Mouse (Mus musculus) WW6 (cell line): ENCODE measurements around the gene Gm17581.
"Not testable (repeated sequence)": the region's sequence is repeated elsewhere in the genome, so short reads cannot be mapped to it uniquely, and the experiment has no call there.

Source experiments
- DNase-seq: peaks from one replicate; pipeline ENCODE4 v3.0.0-alpha.2; 2013; ENCODE audit warnings: low read depth, low spot score

Gm17581 gene

GRCm38 (mm10) chr2:155737803-155738202 is 2.1 kb upstream of the Gm17581 start:
- no peak for DNase-seq

- DNase-seq, result no peak
Measured at GRCm38 (mm10) chr2:155736936-155737335, 1.3 kb upstream of the Gm17581 start.

- no peak for DNase-seq
Measured at GRCm38 (mm10) chr2:155735080-155735479, 586 bp downstream of the Gm17581 start.

GRCm38 (mm10) chr2:155729158-155729645 is 6.5 kb downstream of the Gm17581 start, which contains the start of gene Edem2:
Gene Edem2, minus strand, starts transcription at chr2:155729475.
- DNase-seq, result peak; percentile 69

- no peak for DNase-seq
Measured at GRCm38 (mm10) chr2:155728742-155729141, 6.9 kb downstream of the Gm17581 start.

DNA sequence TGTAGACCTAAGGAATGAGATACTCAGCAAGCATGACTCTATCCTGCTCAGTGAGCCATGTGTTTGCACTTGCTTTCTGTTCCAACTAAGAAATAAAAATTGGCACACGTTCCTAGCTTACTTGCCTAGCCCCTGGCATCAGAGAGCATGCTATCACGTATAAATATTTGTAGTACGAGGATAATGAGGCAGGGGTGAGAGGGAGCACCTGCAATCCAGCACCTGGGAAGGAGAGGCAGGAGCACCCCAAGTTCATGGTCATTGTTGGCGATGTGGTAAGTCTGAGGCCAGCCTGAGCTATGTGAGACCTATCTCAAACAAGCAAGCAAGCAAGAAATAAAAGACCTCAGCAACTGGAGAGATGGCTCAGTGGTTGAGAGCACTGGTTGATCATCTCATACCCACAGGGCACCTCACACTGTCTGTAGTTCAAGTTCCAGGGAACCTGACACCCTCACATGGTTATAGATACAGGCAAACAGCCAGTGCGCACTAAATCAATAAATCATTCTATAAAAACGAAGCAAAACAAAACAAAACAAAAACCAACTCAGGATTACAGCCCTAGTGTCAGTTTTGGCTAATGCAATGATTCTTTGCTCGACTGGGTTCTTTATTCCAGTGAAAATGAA is 7.8 kb downstream of the Gm17581 start:
- DNase-seq, result no peak

DNA sequence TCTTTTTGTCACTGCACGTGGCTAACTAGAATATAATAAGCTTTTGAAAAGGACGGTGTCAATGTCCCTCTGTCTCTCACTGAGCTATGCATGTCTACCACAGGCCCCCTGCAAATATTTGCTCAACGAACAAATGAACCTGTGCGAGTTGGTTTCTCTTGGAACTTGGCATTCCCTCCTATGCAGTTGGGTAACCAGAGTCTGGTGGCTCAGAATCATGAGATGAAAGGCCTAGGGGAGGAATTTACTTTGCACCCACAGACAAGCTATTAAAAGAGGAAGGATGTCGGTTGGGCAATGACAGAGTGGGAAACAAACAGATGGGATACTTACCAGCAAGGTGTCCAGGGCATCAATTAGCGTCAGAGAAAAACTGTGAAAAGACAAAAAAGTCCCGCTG is 9.4 kb downstream of the Gm17581 start:
- DNase-seq, result no peak

DNA sequence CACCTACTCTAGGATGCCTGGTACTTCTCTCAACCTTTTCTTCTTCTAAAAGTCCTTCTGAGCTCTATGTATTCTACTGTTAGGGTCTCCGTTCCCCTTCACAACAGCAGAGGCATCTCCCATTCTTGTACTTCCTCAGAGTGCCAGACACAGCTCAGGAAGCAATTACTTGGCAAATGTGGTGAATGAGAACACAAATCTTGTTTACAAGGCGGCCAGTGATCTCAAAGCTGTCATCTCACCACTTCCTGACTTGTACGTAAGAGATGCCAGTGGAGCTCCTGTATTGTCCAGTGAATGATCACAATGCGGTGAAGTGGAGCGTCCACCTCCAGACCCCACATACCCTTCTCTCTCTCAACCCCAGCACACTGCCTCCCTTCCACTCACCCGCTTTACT is 11.1 kb downstream of the Gm17581 start:
- no peak for DNase-seq

- DNase-seq, result no peak
Measured at GRCm38 (mm10) chr2:155724036-155724435, 11.6 kb downstream of the Gm17581 start.

DNA sequence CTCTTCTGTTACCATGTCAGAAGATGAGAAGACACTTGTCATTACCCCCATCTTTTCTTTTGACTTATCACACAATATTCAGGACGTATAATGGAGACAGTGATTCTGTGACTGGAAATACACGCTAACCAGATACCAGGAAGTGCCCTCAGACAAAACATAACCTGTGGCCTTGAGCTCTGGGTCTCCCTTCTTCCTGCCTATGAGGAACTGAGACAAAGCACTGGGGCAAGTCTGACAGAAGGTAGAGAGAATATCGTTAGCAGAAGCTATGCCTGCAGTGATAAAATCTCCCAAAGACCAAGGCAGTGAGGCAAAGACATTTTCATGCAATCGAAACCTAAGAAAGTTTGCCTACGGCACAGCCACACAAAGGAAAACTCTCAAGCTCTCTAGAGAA is 15.1 kb downstream of the Gm17581 start:
- DNase-seq, result no peak

DNA sequence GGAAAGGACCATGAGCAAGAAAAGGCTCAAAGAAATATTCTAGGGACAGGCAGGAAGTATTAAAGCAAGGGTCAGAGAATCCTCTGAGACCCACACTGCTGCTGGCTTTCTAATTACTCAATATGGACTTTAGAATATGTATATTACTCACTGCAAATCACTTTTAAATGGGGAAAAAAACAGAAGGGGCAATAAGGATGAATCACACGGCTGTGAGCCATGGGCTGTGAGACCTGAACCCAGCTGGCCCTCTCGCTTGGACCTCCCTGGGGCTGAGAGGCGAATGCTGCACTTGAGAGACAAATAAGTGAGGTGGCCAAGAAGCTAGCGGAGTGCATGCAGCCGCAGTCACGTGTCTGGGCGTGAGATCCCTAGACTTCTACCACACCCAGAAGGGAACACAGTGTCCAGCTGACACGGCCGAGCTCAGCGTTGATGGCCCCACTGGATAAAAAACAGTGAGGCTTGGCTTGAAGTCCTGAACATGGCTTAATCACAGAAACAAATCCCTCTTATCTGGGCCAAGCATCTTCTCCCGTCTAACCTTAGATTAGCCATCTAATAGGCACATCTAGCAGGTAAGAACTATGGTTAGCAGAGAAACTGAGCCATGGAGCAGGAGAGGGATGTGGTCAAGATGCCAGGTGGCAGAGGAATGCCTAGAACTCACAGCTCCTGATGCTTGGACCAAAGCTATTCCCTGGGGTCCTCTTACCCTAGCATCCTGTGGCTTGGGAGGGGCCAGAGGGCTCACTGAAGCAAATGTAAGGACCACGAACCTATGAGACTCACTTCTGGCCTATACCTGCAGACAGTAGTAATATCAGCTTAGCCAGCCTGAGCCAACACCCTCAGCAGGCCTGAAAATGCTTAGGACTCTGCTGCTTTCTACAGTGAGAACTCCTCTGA is 18.3 kb downstream of the Gm17581 start:
- no peak for DNase-seq

DNA sequence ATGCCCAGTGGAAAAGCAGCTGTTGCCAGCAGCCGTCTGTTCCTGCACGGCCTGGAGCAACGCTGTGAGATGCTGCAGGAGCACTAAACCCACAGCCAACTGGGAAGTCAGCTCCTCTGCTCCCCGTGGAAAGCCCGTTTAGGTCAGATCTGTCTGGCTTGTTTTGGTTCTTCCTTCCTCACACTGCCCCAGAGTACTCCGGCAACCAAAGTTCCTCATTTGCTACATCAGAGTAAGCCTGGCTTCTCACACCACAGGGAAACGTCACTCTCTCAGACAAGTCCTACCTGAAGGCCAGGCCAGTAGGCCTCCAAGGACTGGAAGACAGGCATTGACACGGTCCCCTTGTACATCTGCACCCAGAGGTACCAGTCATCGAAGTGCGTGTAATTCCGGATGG is 25.1 kb downstream of the Gm17581 start:
- DNase-seq, result no peak

- no peak for DNase-seq
Measured at GRCm38 (mm10) chr2:155707251-155707650, 28.4 kb downstream of the Gm17581 start.

- DNase-seq, result no peak
Measured at GRCm38 (mm10) chr2:155703630-155704029, 32.0 kb downstream of the Gm17581 start.

GRCm38 (mm10) chr2:155701399-155701919 is 34.2 kb downstream of the Gm17581 start:
- no peak for DNase-seq

DNA sequence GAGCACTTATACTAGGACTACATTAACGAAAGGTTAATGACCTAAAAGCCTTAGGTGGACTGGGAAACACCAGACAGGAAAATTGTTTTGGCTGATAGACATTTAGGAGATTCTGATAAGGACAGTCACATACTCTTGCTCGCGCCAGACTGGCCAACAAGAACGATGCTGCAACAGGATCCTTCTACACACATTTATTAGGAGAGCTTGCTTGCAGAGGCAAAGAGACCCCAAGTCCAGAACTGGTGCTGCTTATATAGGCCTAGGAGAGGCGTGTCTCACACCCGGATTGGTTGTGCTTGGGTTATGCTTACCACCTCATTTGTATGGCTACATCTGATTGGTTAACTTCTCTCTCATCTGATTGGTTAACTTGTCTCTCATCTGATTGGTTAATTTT is 37.2 kb downstream of the Gm17581 start:
- not testable (repeated sequence) for DNase-seq

DNA sequence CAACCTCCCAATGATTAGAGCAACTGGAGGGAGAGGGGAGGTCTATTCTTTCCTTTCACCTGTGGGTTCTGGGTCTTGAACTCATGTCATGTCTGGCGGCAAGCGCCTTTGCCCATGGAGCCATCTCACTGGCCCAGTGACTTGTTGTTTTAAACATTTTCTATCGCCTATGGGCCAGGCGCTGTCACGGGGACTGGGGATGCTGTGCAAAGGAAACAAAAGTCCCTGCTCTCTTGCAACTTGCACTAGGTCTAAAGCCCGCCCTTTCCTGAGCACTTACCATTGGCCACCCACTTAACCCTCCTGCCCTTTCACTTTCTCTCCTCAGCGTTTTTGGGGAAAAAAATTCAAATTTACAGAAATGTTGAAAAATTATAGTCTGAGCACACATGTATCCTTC is 38.8 kb downstream of the Gm17581 start:
- no peak for DNase-seq

DNA sequence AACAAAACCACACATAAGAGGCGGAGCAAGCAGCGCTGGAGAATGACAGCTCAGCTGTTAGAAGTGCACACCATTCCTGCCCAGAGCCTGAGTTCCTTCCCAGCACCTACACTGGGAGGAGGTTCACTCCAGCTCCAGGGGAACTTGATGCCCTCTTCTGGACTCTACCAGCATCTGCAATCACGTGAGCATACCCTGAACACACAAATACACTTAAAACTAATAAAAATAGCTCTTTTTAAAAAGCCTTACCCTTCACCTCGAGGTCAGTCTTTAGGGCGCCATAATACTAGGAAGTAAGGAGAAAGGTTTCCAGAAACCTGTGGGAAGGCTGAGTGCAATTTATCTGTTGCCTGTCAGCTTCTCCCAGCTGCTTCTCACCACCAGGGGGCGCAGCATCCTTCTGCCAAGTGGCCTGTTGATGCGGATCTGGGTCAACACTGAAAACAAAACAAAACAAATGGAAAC is 39.5 kb downstream of the Gm17581 start:
- DNase-seq, result peak; percentile 63

GRCm38 (mm10) chr2:155695316-155695715 is 40.4 kb downstream of the Gm17581 start:
- no peak for DNase-seq

GRCm38 (mm10) chr2:155694564-155694963 is 41.1 kb downstream of the Gm17581 start:
- DNase-seq, result no peak

GRCm38 (mm10) chr2:155693136-155693535 is 42.5 kb downstream of the Gm17581 start:
- DNase-seq, result no peak

DNA sequence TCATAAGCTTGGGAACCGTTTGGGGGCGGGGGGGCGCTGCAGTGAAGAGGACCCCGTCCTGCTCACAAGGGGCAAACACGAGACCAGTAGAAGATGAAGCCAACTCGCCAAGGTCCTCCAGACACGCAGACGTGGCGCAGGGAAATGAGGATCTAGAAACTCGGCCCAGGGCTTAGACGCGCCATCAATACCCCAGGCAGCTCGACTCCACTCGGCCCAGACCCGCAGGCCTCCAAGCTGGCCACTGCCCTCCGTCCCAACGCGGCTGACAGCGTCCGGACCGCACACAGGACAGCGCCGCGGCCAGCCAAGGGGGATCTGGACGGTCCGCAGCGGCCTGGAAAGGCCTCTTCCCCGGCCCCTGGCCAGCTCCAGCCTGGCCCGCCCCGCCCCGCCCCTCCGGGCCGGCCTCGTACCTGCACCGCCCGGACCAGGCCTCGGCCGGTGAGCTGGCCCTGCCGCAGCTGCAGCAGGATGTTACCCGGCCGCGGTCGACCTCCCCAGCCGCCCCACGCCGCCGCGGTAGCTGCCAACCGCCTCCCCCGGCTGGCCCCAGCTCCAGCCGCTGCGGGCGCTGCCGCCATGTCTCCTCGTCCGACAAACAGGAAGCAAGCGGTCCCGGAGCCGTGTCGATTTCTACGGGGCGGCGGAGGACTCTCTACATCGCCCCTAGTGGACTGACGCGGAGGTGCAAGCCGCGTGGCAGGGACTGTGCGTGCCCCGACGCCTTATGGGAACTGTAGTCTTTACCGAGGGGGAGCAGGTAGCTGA is 43.8 kb downstream of the Gm17581 start, which contains the start of gene Trpc4ap:
Trpc4ap (minus strand) TSS at position 662 of the 771 bp plus-strand sequence.
- peak; percentile 88 for DNase-seq
